Mouse (Mus musculus) heart, adult 2 months (tissue): ENCODE measurements around the gene Slc2a5. TPM values are rescaled to one million over a fixed set of nuclear protein-coding genes. Genes with fewer than 3 reads are reported as not detected.

Experiments
- DNase-seq, 2 experiments: peaks; one replicate each; pipeline ENCODE4 v3.0.0; 2021
- H3K27ac ChIP-seq: fragments of 200-600 bp; 2 replicates; pipeline ENCODE4 v1.8.1; 2022
- H3K27me3 ChIP-seq: fragments of 200-500 bp; 2 replicates; pipeline ENCODE4 v1.6.1; 2012; ENCODE audit warnings: mild to moderate bottlenecking, low read length, inconsistent platforms, mixed read lengths; ENCODE audit not compliant: control insufficient read depth, insufficient read depth
- H3K36me3 ChIP-seq: fragments of 200-500 bp; 2 replicates; pipeline ENCODE4 v1.6.1; 2012; ENCODE audit warnings: low read length, inconsistent platforms; ENCODE audit not compliant: control insufficient read depth, insufficient read depth
- H3K4me1 ChIP-seq: fragments of 200-500 bp; 2 replicates; pipeline ENCODE4 v1.6.1; 2011; ENCODE audit warnings: low read length; ENCODE audit not compliant: control insufficient read depth, insufficient read depth
- H3K4me3 ChIP-seq: fragments of 200-600 bp; 2 replicates; pipeline ENCODE4 v1.8.1; 2022
- H3K79me2 ChIP-seq: fragments of 200-500 bp; replicated peaks from 2 replicates; pipeline ENCODE4 v1.6.1; 2012; ENCODE audit warnings: mild to moderate bottlenecking, inconsistent platforms, low read length, moderate library complexity, mixed read lengths; ENCODE audit not compliant: control insufficient read depth, insufficient read depth
- H3K9ac ChIP-seq: fragments of 200-500 bp; 2 replicates; pipeline ENCODE4 v1.6.1; 2012; ENCODE audit warnings: low read depth, mild to moderate bottlenecking, control low read depth, inconsistent platforms, low read length, mixed read lengths
- CTCF ChIP-seq: fragments of 200-600 bp; IDR thresholded peaks from 2 replicates; pipeline ENCODE4 v1.8.1; 2022; ENCODE audit warnings: antibody characterized with exemption, mild to moderate bottlenecking, moderate library complexity
- EP300 ChIP-seq: fragments of 200-500 bp; IDR thresholded peaks from 2 replicates; pipeline ENCODE4 v1.6.1; 2011; ENCODE audit warnings: low read depth, low read length, control low read depth; ENCODE audit not compliant: insufficient read depth
- POLR2A ChIP-seq: fragments of 200-500 bp; IDR thresholded peaks from 2 replicates; pipeline ENCODE4 v1.6.1; 2011; ENCODE audit warnings: mild to moderate bottlenecking, low read depth, low read length, control low read depth; ENCODE audit not compliant: insufficient read depth
- WGBS: fragments of 180-500 bp; shearing (Covaris S2); methylation state at CpG from one replicate; pipeline ENCODE4 v1.1.7; 2018; 5-methylcytosine and 5-hydroxymethylcytosine counted together
- intact Hi-C: fragments of 180-260 bp; cut with DNase I; formaldehyde crosslinking; loops from one replicate; pipeline ENCODE4 v1.15.1; 2025
- polyA plus RNA-seq: library from polyadenylated mRNA; depleted of rRNA; stranded (reverse); fragments of >200 nt; gene quantifications from 2 replicates; pipeline ENCODE4 v1.2.3, GENCODE M21; 2012
- total RNA-seq, 2 experiments: library from RNA; stranded (reverse); gene quantifications; 2 replicates each; pipeline ENCODE4 v1.2.3; 2021

The Slc2a5 gene
- total and polyA plus RNA-seq, 3 experiments = 0.09 to 1.8 TPM; not detected in 1

GRCm38 (mm10) chr4:150087890-150088530 is 31.1 kb upstream of the Slc2a5 start:
- TF ChIP-seq EP300 (0 out of 2 replicates have a peak, but pooled peaks have one; percentile 18), CTCF (no peak), POLR2A (peak; percentile 40; the same call in 1 of the 2 replicates)
- no peaks in the 10 kb centered on the region for H3K27me3 ChIP-seq
- intact Hi-C loops = no loop called here
- H3K36me3 ChIP-seq = no peaks in the 10 kb centered on the region
- WGBS = 16% methylated on average over 29 of the region's 29 CpGs
- peaks cover 3% of the 10 kb centered on the region; the same call in 1 of the 2 replicates for H3K4me1 ChIP-seq
- peak overlapping the region; percentile 94 for H3K27ac ChIP-seq
- peak overlapping the region; percentile 94 for H3K9ac ChIP-seq
- DNase-seq = no peak
- peak overlapping the region; percentile 65 for H3K4me3 ChIP-seq
- H3K79me2 ChIP-seq = no peaks in the 10 kb centered on the region

- Histone ChIP-seq H3K4me3 (peak overlapping the region; percentile 65), H3K79me2 (no peaks in the 10 kb centered on the region), H3K9ac (peak overlapping the region; percentile 60), H3K36me3 (no peaks in the 10 kb centered on the region), H3K27ac (peak overlapping the region; percentile 94), H3K4me1 (peaks cover 3% of the 10 kb centered on the region; the same call in 1 of the 2 replicates), H3K27me3 (no peaks in the 10 kb centered on the region)
- DNase-seq = peak; percentile 48 to 78
- intact Hi-C loops = no loop called here
- WGBS = 19% methylated on average over 10 of the region's 10 CpGs
- TF ChIP-seq EP300 (peak; percentile 63; the same call in 1 of the 2 replicates), POLR2A (peak; percentile 48; the same call in 1 of the 2 replicates), CTCF (no peak)
Measured at GRCm38 (mm10) chr4:150089121-150089520, 30.0 kb upstream of the Slc2a5 start.

GRCm38 (mm10) chr4:150091887-150092582 is 27.0 kb upstream of the Slc2a5 start:
- no peak overlapping the region for H3K9ac ChIP-seq
- peaks cover 3% of the 10 kb centered on the region; the same call in 1 of the 2 replicates for H3K4me1 ChIP-seq
- H3K36me3 ChIP-seq = no peaks in the 10 kb centered on the region
- no peak overlapping the region for H3K27ac ChIP-seq
- 66% methylated on average over 18 of the region's 18 CpGs for WGBS
- peaks cover 1% of the 10 kb centered on the region; the same call in 1 of the 2 replicates for H3K79me2 ChIP-seq
- TF ChIP-seq EP300 (no peak), POLR2A (no peak), CTCF (peak; percentile 87)
- no peak overlapping the region for H3K4me3 ChIP-seq
- peak; percentile 33 to 65 for DNase-seq
- no peaks in the 10 kb centered on the region for H3K27me3 ChIP-seq
- intact Hi-C loops = loop anchor here (5.0 kb wide), 1 partner anchor 315 kb away; no protein-coding TSS in a partner anchor

GRCm38 (mm10) chr4:150092583-150092902 is 26.5 kb upstream of the Slc2a5 start:
- intact Hi-C loops = loop anchor here (5.0 kb wide), 1 partner anchor 315 kb away; no protein-coding TSS in a partner anchor
- Histone ChIP-seq H3K4me1 (peaks cover 3% of the 10 kb centered on the region; the same call in 1 of the 2 replicates), H3K79me2 (peaks cover 3% of the 10 kb centered on the region; the same call in 1 of the 2 replicates), H3K36me3 (no peaks in the 10 kb centered on the region), H3K27ac (no peak overlapping the region), H3K4me3 (no peak overlapping the region), H3K9ac (no peak overlapping the region), H3K27me3 (no peaks in the 10 kb centered on the region)
- WGBS = 60% methylated on average over 3 of the region's 3 CpGs
- DNase-seq = no peak
- TF ChIP-seq CTCF = peak; percentile 15; the same call in 1 of the 2 replicates
- no peak for TF ChIP-seq EP300

GRCm38 (mm10) chr4:150093560-150094462 is 25.3 kb upstream of the Slc2a5 start:
- intact Hi-C loops = loop anchor here (5.0 kb wide), 1 partner anchor 317 kb away; no protein-coding TSS in a partner anchor
- H3K4me1 ChIP-seq = peaks cover 3% of the 10 kb centered on the region; the same call in 1 of the 2 replicates
- H3K27me3 ChIP-seq = no peaks in the 10 kb centered on the region
- H3K9ac ChIP-seq = no peak overlapping the region
- H3K4me3 ChIP-seq = no peak overlapping the region
- H3K36me3 ChIP-seq = no peaks in the 10 kb centered on the region
- WGBS = 50% methylated on average over 11 of the region's 12 CpGs
- DNase-seq = no peak
- no peak overlapping the region for H3K27ac ChIP-seq
- peaks cover 3% of the 10 kb centered on the region; the same call in 1 of the 2 replicates for H3K79me2 ChIP-seq
- no peak for TF ChIP-seq EP300
- no peak for TF ChIP-seq CTCF
- TF ChIP-seq POLR2A = no peak
